Mouse (Mus musculus) kidney, adult 18-20 months (tissue): ENCODE data around the gene Hdac5.

Source experiments
- DNase-seq: peaks from one replicate; pipeline ENCODE4 v3.0.0; 2021

Gene Hdac5

GRCm38 (mm10) chr11:102211936-102212341 is 18.0 kb downstream of the Hdac5 start:
- peak; percentile 33 for DNase-seq

- no peak for DNase-seq
Measured at GRCm38 (mm10) chr11:102211011-102211410, 19.0 kb downstream of the Hdac5 start.

GRCm38 (mm10) chr11:102210185-102210584 is 19.8 kb downstream of the Hdac5 start:
- DNase-seq: no peak

- no peak for DNase-seq
Measured at GRCm38 (mm10) chr11:102209742-102210141, 20.2 kb downstream of the Hdac5 start.

DNA sequence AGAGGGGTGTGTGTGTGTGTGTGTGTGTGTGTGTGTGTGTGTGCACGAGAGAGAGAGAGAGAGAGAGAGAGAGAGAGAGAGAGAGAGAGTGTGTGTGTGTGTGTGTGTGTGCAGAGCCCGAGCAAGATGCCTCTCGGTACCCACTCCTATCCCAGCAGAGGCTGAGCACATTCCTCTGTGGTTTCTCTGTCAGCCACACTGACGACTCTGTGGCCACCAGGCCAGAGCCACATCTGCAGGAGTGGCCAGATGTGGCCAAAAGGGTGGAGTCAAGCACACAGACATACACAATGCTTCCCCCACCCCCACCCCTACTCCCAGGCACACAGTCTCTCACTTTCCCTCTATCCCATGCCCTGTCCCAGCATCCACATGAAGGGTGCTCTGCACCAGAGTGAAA is 21.1 kb downstream of the Hdac5 start:
- DNase-seq: no peak

GRCm38 (mm10) chr11:102207825-102208777 is 21.9 kb downstream of the Hdac5 start:
- DNase-seq: no peak

DNA sequence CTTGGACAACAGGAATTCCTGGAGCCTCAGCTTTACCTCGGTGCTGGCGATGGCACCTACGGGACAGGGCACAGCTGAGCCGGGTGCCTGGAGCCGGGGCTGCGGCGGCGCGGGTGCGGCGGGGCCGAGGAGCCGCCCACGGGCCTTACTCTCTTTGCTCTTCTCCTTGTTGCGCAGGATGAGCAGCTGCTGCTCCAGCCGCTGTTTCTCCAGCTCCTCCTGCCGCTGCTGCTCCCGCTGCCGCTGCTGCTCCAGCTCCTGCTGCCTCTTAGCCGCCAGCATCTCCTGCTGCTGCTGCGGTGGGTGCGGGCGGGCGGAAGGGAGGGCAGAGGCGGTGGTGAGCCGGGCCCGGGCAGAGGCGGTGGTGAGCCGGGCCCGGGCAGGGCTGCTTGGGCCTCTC is 23.5 kb downstream of the Hdac5 start:
- DNase-seq: no peak

DNA sequence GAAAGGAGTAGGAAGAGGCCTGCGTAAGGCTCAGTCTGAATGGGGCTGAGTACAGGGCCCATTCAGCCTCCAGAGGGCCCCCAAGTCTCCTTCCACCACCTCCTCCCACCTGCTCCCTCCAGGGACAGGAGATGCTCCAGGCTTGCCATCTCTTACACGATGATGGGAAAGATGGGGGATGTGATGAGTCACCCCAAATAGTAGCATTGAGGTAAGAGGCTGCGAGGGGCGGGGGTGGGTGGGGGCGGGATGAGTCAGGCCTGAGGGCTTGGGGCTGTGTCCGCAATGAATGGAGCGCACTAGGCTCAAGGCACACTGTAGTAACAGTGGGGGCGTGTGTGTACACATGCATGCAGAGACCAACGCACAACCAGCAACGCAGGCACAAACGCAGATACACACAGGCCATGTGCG is 28.6 kb downstream of the Hdac5 start:
- no peak for DNase-seq

DNA sequence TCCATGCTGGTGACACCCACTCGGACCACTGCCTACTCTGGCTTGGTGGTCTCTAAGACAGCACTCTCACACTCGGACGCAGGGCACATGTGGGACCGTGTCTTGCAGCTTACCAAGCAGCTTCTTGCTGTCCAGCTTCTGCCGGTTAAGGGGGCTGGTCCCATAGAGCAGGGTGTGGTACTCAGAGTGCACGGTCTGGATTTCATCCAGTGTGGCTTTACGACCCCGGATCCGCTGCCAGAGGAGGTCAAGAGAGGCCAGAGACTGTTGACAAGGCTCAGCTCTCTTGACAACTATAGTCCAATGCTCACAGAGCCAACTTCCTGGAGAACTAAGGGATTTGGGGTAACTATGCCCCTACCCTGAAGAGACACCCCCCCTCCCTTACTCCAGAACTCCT is 30.1 kb downstream of the Hdac5 start:
- no peak for DNase-seq

DNA sequence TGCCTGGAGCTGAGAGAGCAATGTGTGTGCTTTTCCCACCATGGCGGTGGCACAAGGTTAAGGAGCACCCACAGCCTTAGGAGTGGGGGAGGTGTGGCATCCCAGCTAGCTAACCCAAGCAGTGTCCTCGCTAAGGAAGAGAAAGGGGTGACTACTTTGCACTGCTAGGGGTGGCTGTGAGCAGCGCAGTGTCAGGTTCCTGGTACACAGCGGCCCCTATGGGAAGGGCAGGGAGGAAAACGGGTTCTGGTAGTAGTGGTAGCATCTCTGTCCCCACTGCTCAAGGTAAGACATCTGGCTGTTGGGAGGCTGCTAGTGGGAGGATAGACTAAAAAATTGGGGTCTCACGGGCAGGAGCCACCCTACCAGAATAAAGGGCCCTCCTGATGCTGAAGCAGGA is 31.7 kb downstream of the Hdac5 start:
- DNase-seq: no peak

DNA sequence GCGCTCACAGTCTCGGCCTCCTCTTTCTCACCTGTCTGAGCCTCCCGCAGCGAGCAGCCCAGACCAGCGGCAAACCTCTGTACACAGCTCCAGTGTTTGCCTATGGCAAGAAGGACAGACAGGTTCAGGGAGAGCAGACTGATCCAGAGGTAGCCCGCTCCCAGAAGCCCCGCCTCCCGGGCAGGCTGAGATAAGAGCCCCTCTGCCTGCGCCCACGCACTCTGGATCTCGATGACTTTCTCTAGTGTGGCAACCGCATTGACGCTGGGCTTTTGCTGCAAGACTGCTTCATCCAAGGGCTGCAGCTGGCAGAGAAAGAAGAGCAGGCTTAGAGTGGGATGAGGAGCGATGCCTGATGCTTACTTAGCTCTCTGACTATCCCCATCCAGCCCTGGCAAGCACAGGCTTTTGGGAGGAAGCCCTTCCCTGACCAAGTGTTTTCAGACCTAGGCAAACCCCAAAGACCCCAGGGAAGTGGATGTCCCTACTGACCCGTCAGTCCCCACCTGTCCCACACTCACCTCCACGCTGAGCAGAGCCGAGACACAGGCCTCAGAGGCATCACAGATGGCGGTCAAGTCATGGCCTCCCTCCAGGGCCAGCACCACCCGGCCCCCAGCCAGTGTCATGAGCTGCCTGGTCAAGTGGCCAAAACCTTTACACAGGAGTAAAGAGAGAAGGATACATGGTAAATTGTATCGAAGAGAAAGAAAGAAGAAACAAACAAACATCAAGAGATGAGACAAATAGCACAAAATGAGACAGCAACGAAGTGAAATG is 33.8 kb downstream of the Hdac5 start:
- DNase-seq: no peak

DNA sequence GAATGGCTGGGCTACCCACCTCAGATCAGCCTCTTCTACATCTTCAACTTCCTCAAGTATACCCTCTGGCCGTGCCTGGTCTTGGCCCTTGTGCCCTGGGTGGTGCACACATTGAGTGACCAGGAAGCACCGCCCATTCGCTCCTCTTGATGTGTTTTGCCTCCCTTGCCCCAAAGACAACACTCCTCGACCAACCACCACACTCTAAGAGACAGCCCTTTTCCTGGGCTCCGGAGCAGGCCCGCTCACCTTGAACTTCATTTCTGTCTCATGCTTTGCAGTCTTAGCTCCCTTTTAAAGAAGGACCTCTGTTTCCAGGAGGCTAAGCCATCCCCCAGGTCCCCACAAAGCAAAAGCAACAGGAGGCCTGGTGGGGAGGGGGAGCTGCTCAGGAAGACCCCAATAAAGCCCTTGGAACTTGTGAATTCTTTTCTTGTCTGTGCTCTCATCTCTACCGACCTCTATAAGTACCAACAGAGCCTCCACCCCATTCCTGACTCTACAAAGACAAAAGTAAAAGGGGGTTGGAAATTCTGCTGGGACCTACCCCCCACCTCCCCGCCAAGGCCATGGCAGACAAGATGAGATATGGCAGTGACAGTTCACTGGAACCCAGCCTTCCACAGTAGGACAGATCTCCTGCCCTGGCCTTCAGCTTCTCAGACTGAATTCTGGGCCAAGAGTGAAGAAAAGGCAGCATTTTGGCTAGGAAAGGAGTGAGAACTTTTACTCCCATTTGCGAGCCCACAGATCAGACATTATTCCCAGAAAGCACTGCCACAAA is 36.1 kb downstream of the Hdac5 start:
- DNase-seq: no peak

DNA sequence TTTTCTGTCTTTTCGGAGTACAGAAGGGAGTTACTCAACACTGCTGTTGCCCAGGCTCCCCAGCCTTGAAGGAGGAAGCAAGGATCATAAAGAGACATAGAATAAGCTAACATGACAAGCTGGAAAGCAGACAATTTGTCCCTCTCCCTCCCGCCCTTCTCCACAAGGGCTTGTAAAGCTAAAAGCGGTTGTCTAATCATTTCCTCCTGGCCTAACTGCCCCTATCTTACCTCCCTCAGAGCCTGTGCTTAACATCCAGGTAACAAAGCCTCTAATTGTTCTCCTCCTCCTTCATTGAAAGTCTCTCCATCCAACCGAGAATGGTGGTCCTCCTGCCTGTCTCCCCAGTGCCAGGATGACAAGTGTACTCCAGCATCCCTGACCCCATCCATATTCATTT is 39.1 kb downstream of the Hdac5 start:
- no peak for DNase-seq

GRCm38 (mm10) chr11:102189461-102190436 is 40.2 kb downstream of the Hdac5 start, which contains the start of gene G6pc3:
Gene G6pc3, plus strand, starts transcription at chr11:102189620.
- peak; percentile 94 for DNase-seq

DNA sequence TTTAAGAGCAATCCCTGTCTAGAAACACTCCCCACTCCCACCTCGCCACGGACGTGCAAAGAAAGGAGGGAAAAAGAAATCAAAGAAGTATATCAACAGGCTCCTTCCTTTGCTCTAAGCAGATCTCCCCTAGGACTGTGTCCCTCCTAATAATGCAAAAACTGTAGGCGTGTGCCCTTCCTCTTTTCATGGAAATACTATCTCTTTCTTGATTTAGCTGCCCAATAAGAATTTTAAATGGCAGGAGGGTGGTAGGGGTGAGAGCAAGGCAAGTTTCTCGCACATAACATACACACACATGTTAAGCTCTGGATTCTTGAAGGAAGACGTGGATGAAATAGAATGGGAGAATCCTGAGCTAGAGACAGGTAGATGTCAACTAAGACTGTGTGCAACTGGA is 41.0 kb downstream of the Hdac5 start:
- no peak for DNase-seq

GRCm38 (mm10) chr11:102186235-102186634 is 43.7 kb downstream of the Hdac5 start:
- DNase-seq: peak; percentile 32

DNA sequence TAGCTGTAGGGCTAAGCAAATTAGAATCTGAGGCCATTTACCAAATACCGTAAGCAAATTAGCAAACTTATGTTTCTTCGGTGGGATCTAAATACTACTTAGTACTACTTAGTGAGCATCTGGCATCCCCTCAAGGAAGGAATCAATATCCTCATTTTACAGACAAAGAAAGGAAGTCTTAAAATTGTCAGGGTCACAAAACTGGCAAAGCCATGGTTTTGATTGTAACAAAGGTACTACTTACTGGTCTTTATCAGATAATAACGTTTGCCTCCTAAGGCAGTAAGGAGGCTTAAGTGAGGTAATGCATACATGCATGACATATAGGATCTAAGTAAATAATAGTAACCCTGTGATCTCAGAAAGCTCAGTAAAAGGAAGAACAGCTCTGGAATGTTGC is 44.3 kb downstream of the Hdac5 start:
- DNase-seq: no peak

DNA sequence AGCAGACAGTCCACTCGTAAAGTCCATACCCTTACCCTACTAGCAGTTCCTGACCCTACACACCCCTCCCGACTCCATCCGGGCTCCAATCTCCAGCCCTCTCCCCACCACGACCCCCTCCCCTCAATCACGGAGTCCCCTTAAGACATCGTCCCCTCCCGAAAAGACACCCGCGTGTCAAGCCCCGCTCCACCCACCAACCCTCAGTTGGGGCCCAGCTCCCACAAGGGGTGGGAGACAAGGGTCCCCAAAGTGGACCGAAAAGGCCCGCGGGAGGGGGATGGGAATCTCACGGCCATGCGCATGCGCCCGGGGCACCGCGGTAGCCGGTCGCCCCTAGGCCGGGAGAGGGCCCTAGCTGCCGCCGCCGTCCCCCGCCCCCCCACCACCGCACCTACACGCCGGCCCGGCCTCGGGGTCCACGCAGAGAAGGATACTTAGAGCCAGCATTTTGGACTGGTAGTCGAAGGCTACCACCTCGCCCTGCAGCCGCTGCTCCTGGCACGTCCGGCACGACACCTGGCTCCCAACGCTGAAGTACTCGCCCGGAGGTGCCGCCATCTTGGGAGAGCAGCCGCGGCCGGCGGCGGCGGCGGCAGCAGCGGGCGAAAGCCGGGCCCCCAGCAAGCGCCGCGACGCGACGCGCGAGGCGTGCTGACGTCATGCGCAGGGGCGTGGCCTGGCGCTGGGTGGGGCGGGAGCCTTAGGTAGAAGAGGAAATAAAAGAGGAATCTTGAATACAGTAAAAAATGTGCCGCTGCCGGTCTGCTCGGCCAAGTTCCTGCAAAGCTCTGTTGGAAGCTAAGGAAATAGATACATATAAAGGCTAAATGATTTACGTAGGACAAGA is 45.1 kb downstream of the Hdac5 start, which contains the start of gene Lsm12:
Gene Lsm12 (minus strand): TSS at position 651 of the 850 bp plus-strand sequence.
- peak; percentile 96 for DNase-seq

GRCm38 (mm10) chr11:102184253-102184645 is 45.7 kb downstream of the Hdac5 start:
- no peak for DNase-seq

DNA sequence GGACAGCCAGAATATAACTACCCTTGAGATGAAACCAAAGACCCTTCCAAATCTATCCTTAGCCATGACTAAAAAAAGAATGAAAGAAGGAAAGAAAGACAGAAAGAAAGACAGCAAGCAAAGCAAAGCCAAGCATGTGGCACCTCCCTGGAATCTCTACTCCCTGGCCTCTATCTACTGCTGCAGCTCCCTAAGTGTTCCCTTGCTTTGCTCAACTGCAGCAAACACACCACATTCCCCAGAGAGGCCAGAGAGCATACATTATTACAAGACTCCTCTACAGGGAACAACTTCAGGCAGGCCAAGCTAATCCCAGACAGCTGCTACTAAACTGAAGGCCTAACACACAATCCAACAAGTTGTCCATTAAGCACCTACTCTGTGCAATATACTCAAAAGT is 50.1 kb downstream of the Hdac5 start:
- DNase-seq: no peak

DNA sequence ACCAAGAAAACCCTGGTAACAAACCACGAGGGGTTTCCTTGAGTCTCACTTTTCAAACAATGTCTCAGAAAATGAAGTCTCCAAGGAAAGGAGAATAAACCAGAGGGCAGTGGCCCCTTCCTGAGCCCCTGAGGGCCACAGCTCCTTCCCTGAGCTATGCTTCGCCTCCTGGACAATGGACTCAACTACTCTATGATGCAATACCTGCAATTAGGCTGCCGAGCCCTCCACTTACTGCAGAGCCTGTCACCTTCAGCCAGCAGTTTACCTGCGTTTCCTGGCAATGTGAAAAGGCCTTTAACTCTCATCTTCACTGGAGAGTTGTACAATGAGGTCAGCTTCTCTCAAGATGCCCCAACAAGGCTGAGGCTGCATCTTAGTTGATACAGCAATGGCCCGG is 61.3 kb downstream of the Hdac5 start:
- DNase-seq: no peak
